Comparison of ENCODE assay signal across 16 mouse cellular contexts in genomic region chr9:104328655-104329054, GRCm38 (mm10). TPM values are rescaled to one million over a fixed set of nuclear protein-coding genes. Genes with fewer than 3 reads are reported as not detected.
A peak's percentile ranks its signal among the peaks of the same experiment; 100 is the strongest.
DNase-seq lines count a peak whose midpoint lies in the region; ATAC-seq and TF ChIP-seq lines count a peak whose summit lies in the region.
"Had no signal": no experiment of that assay in that cellular context is flagged by ENCODE, and none has a peak within 500 bp of the region (broad histone marks: within the 10 kb centered on the region; RNA-seq: fewer than 3 reads in every experiment).

No protein-coding gene starts in this region.

- DNase-seq in lung, embryonic 14.5 days: peak; percentile 37
- DNase-seq in lung, postnatal 10 days: no peak
- DNase-seq in embryonic facial prominence, embryonic 14.5 days (ENCODE audit: low spot score): peak; percentile 85
- DNase-seq in lung, postnatal 36 days: peak; percentile 55
- no peak for DNase-seq in right cerebral cortex, adult 18-20 months
- DNase-seq: adrenal gland, postnatal 25 days; cerebellum, adult 18-20 months; cerebellum, postnatal 25 days; forebrain, postnatal 0 days; gastrocnemius, adult 2 months; gastrocnemius, postnatal 25 days had no signal

- WGBS in lung, embryonic 14.5 days: 36% methylated on average over 4 of the region's 4 CpGs
- WGBS in embryonic facial prominence, embryonic 13.5 days: 47% methylated on average over 4 of the region's 4 CpGs
- WGBS in embryonic facial prominence, embryonic 14.5 days: 48% methylated on average over 4 of the region's 4 CpGs

- no peak for TF ChIP-seq CTCF in lung, embryonic 14.5 days (IDR thresholded peaks at IDR 0.05; ENCODE audit: low read depth)

- no peaks in the 10 kb centered on the region for H3K4me1 ChIP-seq in lung, embryonic 14.5 days (ENCODE audit: insufficient read depth)
- H3K4me1 ChIP-seq in embryonic facial prominence, embryonic 13.5 days: no peaks in the 10 kb centered on the region
- H3K4me1 ChIP-seq in embryonic facial prominence, embryonic 14.5 days (ENCODE audit: control insufficient read depth, insufficient read depth, low read length): no peaks in the 10 kb centered on the region
- H3K4me1 ChIP-seq: forebrain, embryonic 13.5 days; heart, embryonic 12.5 days; hindbrain, embryonic 10.5 days had no signal

- H3K27ac ChIP-seq in lung, embryonic 14.5 days (ENCODE audit: low read depth): no peak overlapping the region
- H3K27ac ChIP-seq in embryonic facial prominence, embryonic 13.5 days: peak overlapping the region; percentile 44; the same call in 1 of the 2 replicates
- H3K27ac ChIP-seq in embryonic facial prominence, embryonic 14.5 days (replicated peaks; ENCODE audit: low read depth, low read length): peak overlapping the region; percentile 53
- H3K27ac ChIP-seq: forebrain, embryonic 13.5 days; gastrocnemius, adult 2 months; hindbrain, embryonic 10.5 days; hindbrain, embryonic 14.5 days had no signal

- ATAC-seq in lung, embryonic 14.5 days (ENCODE audit: insufficient read depth): peak; percentile 44; the same call in 1 of the 2 replicates
- ATAC-seq in embryonic facial prominence, embryonic 13.5 days (ENCODE audit: insufficient number of reproducible peaks, insufficient read depth, low FRiP score, low TSS enrichment, low read depth): no peak; the same call in 1 of the 2 replicates
- peak; percentile 89 for ATAC-seq in embryonic facial prominence, embryonic 14.5 days (ENCODE audit: low read depth)
- ATAC-seq: forebrain, embryonic 13.5 days; forebrain, postnatal 0 days had no signal

- no peak overlapping the region for H3K9ac ChIP-seq in lung, embryonic 14.5 days
- H3K9ac ChIP-seq in embryonic facial prominence, embryonic 13.5 days: no peak overlapping the region
- no peak overlapping the region for H3K9ac ChIP-seq in embryonic facial prominence, embryonic 14.5 days (ENCODE audit: low read depth, low read length)
- H3K9ac ChIP-seq: forebrain, embryonic 13.5 days; forebrain, postnatal 0 days; heart, embryonic 12.5 days; hindbrain, embryonic 14.5 days had no signal

- H3K27me3 ChIP-seq in lung, embryonic 14.5 days (ENCODE audit: insufficient read depth, low read length): no peaks in the 10 kb centered on the region
- no peaks in the 10 kb centered on the region for H3K27me3 ChIP-seq in embryonic facial prominence, embryonic 13.5 days
- no peaks in the 10 kb centered on the region for H3K27me3 ChIP-seq in embryonic facial prominence, embryonic 14.5 days (replicated peaks; ENCODE audit: control insufficient read depth, insufficient read depth, low read length)
- H3K27me3 ChIP-seq: forebrain, embryonic 13.5 days; heart, embryonic 12.5 days had no signal

- H3K4me3 ChIP-seq in lung, embryonic 14.5 days (ENCODE audit: low read depth, low read length): no peak overlapping the region
- no peak overlapping the region for H3K4me3 ChIP-seq in embryonic facial prominence, embryonic 13.5 days
- no peak overlapping the region for H3K4me3 ChIP-seq in embryonic facial prominence, embryonic 14.5 days (ENCODE audit: low read depth, low read length)
- H3K4me3 ChIP-seq: forebrain, embryonic 13.5 days; gastrocnemius, adult 2 months; heart, embryonic 12.5 days; hindbrain, embryonic 10.5 days had no signal

- H3K4me2 ChIP-seq in lung, embryonic 14.5 days: no peak overlapping the region
- no peak overlapping the region for H3K4me2 ChIP-seq in embryonic facial prominence, embryonic 13.5 days
- no peak overlapping the region for H3K4me2 ChIP-seq in embryonic facial prominence, embryonic 14.5 days (ENCODE audit: low read depth, low read length)
- H3K4me2 ChIP-seq: forebrain, embryonic 13.5 days; heart, embryonic 12.5 days; hindbrain, embryonic 14.5 days had no signal

- no peaks in the 10 kb centered on the region for H3K9me3 ChIP-seq in lung, embryonic 14.5 days (ENCODE audit: low read depth, low read length)
- H3K9me3 ChIP-seq in embryonic facial prominence, embryonic 13.5 days: no peaks in the 10 kb centered on the region
- no peaks in the 10 kb centered on the region for H3K9me3 ChIP-seq in embryonic facial prominence, embryonic 14.5 days (ENCODE audit: control insufficient read depth, low read length)
- H3K9me3 ChIP-seq: forebrain, embryonic 13.5 days; heart, embryonic 12.5 days; hindbrain, embryonic 10.5 days had no signal

- H3K36me3 ChIP-seq in lung, embryonic 14.5 days (ENCODE audit: insufficient read depth): no peaks in the 10 kb centered on the region
- no peaks in the 10 kb centered on the region for H3K36me3 ChIP-seq in embryonic facial prominence, embryonic 13.5 days
- no peaks in the 10 kb centered on the region for H3K36me3 ChIP-seq in embryonic facial prominence, embryonic 14.5 days (ENCODE audit: control insufficient read depth, insufficient read depth, low read length)
- H3K36me3 ChIP-seq: heart, embryonic 12.5 days; hindbrain, embryonic 10.5 days had no signal

RNA-seq across cellular contexts. Expression of gene Acpp, which starts 8.9 kb away (rescaled TPM):
- 0.21 and 0.26 TPM in 2 replicates for polyA plus RNA-seq in lung, embryonic 14.5 days (2014; fragmentation: Nextera tagmentation; extraction: Ambion mirVana)
- 2.2 TPM in 2 replicates for polyA plus RNA-seq in embryonic facial prominence, embryonic 13.5 days (2015; fragmentation: Nextera tagmentation; extraction: Ambion mirVana)
- polyA plus RNA-seq in embryonic facial prominence, embryonic 14.5 days (2014; fragmentation: Nextera tagmentation; extraction: Ambion mirVana): 2.3 and 2.4 TPM in 2 replicates
- polyA plus RNA-seq: heart, embryonic 12.5 days had no signal

Comparison
In these comparisons a context has a peak if more than half of its experiments do, and no peak if none do; other contexts are left out.
1. DNase-seq: peak in lung, embryonic 14.5 days (single experiment), embryonic facial prominence, embryonic 14.5 days (single experiment) and lung, postnatal 36 days (single experiment); none in lung, postnatal 10 days (single experiment) and right cerebral cortex, adult 18-20 months (single experiment).